Mouse (Mus musculus): ENCODE measurements around the gene Cebpz.

Cebpz gene

DNA sequence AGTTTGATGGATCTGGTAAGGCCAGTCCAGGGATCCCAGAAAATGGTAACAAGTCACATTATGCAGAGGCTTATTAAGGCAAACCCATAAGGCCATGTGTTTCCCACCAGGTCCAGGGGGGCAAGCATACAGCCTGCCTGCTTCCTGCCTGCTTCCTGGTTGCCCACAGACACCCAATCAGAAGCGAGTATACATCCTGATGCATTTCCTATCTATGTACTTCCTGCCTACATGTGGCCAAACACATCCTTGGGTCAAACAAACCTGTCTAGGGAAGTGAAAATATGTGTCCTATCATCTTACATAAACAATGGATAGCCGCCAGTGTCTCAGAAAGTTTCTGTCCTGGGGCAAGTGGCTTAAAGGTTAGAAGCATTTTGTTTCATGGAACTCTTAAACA, 33.7 kb downstream of the Cebpz start:
- no peak for DNase-seq (ENCODE audit: low read depth, low spot score)

DNA sequence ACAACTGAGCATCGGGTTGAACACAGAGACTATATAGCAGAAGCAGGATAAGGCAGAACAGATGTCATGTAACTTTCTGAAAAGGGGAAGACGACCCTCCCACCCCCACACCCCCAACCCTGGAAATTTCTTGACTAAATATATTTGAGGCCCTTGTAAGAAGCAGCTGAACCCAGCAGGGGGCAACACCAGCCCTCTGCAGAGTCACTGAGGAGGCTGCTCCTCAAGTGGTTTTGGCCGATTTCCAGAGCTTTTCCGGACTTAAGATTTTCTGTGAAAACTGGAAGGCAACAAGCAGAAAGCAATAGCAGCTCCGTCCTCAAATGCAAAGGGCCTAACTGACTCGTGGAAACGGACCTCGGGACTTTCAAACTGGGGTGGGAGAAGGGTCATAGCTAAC, 41.5 kb downstream of the Cebpz start:
- peak; percentile 85 for DNase-seq (ENCODE audit: low read depth, low spot score)

DNA sequence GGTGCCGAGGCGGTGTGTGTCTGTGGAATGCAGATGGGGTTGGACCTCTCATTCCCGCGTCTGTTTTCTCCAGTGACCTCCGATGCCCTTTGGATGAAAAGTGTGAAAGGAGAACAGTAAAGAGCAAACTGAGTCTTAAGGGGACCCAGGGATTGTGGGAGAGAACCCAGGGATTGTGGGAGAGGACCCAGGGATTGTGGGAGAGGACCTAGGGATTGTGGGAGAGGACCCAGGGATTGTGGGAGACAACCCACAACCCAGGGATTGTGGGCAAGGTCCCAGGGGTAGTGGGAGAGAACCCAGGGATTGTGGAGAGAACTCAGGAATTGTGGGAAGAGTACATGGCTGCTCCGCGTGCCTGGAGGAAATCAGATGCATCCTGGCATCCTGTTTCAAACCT, 41.9 kb downstream of the Cebpz start:
- peak; percentile 72 for DNase-seq (ENCODE audit: low read depth, low spot score)

DNA sequence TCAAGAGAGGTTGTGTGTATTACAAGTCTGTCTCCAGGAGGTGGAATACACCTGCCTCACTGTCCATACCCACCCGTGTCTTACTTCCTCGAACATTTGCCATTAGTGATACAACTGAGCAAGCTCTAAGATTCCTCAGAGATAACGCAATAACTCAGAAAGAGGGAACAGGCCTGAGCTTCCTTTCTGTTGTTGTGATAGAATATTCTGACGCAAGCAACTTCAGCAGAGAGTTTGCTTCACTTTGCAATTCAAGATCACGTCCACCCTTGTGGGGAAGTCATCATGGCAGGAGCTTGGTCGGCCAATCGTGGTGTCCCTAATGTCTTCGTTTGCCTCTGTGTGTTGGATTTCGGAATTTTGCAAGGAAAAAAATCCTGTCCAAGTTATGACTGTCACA, 45.8 kb downstream of the Cebpz start:
- no peak for DNase-seq (ENCODE audit: low read depth, low spot score)

DNA sequence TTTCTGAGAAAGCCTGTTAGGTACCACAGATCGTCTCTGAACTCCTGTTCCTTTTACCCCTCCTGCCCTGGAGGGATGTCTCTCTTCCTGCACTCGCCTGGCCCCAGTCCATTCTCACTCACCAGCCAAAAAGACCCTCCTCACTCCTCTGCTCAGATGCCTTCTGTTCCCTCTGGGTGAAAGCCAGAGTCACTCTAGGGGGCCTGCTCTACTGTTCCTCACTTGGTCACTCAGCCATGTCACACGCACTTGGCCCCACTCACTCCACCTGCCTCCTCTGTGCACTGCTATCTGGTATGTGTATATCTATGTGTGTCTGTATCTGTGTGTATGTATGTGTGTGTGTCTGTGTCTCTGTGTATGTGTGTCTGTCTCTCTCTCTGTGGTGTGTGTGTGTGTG, 47.7 kb downstream of the Cebpz start:
- no peak for DNase-seq (ENCODE audit: low read depth, low spot score)

DNA sequence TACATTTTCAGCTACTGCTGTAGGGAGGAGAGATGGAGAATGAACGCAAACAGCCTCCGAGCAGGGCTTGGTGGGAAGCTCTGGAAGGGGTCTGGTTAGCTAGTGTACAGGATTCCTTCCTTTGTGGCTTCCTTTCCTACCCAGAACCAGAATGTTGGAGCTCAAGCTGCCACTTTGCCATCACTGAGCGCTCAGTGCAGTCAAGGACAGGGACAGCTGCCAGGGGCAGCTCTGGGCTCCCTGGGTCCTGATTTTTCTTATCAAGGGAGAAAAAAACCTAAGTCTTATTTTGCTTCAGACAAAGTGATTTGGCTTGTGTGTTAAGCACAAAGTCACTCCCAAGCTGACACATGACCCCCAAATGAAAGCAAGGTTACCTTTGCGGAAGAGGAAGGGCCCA, 48.3 kb downstream of the Cebpz start:
- DNase-seq (ENCODE audit: low read depth, low spot score): no peak

DNA sequence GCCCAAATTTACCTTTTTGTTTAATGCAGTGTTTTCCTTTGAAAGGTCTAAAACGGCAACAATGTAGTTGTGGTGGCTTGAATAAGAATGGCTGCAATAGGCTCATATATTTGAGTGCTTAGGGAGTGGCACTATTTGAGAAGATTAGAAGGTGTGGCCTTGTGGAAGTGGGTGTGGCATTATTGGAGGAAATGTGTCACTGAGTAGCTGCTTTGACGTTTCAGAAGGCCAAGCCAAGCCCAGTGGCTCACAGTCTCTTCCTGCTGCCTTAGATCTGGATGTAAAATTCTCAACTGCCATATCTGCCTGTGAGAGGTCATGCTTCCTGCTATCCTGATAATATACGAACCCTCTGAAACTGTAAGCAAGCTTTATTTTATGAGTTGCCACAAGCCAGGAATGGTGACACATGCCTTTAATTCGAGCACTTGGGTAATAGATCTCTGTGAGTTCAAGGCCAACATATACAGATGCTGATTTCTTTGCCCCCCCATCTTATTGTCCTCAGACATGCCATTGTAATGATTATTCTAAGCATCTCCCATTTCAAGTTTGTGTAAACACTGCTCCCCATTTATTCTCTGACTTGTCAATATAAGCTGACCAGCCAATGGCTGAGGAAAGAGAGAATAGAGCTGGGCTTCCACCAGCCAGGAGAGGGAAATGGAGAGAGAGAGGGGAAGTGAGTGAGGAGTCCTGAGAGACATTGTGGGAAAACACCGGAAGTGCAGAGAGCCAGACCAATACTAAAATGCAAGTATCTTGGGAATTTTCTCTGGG, 51.4 kb downstream of the Cebpz start:
- peak; percentile 79 for DNase-seq (ENCODE audit: low read depth, low spot score)

DNA sequence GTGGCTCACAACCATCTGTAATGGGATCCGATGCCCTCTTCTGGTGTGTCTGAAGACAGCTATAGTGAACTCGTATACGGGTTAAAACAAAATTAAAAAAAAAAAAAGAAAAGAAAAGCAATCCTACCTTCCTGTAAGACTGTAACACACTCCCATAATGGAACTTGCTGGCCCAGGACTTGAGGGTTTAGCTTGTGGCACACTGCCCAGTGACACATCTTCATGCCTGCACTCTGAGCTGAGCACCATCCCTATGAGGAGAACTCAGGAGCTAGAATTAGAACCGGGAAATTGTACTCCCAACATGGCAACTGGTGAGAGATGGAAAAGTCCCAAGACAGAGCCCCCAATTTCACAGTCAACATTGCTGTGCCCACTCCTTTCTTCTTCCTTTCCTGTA, 53.6 kb downstream of the Cebpz start:
- DNase-seq (ENCODE audit: low read depth, low spot score): no peak

DNA sequence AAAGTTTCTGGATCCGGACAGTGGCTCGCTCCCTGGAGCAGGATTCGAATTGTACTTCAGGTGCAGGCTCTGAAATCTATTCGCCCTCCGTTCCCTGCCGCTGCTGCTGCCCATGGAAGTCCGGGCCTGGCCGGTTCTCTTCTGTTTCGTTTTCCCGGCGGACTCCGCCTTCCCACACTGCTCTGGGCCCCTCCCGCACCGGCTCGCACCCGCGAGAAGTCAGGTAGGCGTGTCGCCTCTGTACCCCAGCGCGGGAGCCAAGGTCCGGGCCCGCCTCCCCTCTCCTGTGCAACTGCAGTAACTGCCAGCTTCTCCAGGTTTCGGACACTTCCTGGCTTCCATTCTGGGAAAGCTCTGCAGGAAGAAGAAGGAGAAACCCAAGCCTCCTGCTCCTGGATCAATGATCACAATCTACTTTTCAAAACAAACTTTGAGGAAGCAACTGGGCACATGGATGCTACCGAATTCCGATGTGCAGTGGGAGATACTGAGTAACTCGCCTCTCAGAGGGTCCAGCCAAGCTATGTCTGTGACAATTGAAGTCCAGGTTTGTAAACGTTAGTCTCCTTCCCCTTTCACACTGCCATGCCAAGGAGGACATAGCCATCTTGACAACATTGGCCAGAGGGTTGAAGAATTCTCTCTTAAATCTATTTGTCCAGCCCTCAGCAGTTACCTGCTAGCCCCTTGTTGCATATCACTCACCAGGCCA, 54.3 kb downstream of the Cebpz start, which contains the start of gene Eif2ak2:
Eif2ak2 (minus strand) TSS at position 173 of the 712 bp plus-strand sequence.
- DNase-seq (ENCODE audit: low read depth, low spot score): peak; percentile 81

DNA sequence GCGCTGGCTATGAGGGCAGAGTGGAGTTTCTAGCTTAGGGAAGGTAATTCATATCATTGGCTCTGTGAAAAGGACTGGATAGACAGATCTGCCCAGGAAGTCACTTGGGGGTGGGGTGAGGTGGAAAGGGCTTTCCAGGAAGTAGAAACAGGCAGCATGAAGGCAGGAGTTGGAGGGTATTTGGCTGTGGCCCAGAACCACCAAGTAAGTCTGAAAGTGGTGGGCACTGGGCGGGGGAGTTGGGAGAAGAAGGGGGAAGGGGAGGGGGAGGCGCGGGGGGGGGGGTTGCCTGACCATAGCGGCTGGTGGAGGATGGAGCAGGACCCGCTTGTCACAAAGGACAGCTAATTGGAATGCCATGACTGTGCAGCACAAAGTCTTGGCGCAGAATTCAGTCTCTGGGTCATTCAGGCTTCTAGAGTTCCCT, 55.0 kb downstream of the Cebpz start:
- DNase-seq (ENCODE audit: low read depth, low spot score): no peak

DNA sequence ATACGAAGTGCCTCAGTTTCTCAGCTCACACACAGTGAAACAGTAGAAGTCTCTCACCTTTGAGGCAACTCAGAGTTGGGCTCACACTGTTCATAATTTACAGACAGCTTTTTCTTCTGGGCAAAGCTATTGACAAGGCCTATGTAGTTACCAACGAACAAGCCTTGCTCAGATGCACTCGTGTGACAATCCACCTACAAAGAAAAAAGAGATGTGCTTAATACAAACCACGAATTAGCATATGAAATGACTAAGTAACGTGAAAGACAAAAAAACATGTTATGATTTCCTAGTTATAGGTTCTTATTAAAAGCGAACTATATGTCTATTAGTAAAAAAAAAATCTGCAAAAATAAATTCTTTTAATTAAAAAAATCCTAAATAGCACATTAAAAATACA, 63.0 kb downstream of the Cebpz start:
- no peak for DNase-seq (ENCODE audit: low read depth, low spot score)

Data from ES-CJ7 (cell line).